Mouse (Mus musculus) C2C12 (cell line): ENCODE results near the gene Morf4l1.

Experiments
- CTCF ChIP-seq: IDR thresholded peaks from one replicate; pipeline ENCODE4 v1.5.1; 2011; ENCODE audit not compliant: control insufficient read depth, insufficient read depth, insufficient read length
- MYOG ChIP-seq: IDR thresholded peaks from one replicate; pipeline ENCODE4 v1.6.1; 2011; ENCODE audit not compliant: control insufficient read depth, insufficient read length; ENCODE audit errors: extremely low read depth

DNA sequence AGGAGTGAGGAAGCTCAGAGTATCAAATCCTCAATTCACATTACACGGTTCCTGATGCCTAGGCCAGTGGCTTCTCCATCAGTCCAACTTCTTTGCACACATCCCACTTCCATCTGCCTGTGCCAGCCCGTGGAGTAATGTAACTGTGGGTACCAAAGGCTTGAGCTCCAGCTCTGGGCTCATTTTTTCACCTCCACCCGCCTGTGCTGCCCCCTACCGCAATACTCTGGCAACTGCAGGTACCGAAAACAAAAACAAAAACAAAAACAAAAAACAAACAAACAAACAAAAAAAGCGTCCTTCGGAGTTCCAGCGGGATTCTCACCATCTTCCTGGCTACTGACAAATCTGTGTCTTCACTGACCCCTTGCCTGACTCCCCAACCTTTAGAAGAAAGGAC is 20.9 kb upstream of the Morf4l1 start:
- TF ChIP-seq CTCF (no peak), MYOG (no peak)
